Mouse (Mus musculus) ES-E14 (cell line): ENCODE measurements at regions not wholly inside any gene's neighbourhood (a gene's known extent, or its start where the extent isn't known, plus 50 kb on each side); places are given as distances from the start of the nearest gene placed in this dataset.

ENCODE experiments used
- DNase-seq: peaks from one replicate; pipeline ENCODE4 v3.0.0-alpha.2; 2013; ENCODE audit warnings: low read depth, low spot score
- H3K27ac ChIP-seq: 2 replicates; pipeline ENCODE4 v1.5.1; 2012; ENCODE audit warnings: low read depth, mild to moderate bottlenecking, low read length, moderate library complexity, mixed read lengths; ENCODE audit not compliant: poor library complexity, insufficient read depth, severe bottlenecking
- H3K36me3 ChIP-seq: 2 replicates; pipeline ENCODE4 v1.6.1; 2012; ENCODE audit warnings: mild to moderate bottlenecking, low read length, moderate library complexity, mixed read lengths; ENCODE audit not compliant: control insufficient read depth, poor library complexity, insufficient read depth, severe bottlenecking
- H3K4me1 ChIP-seq, 2 experiments: fragments of 150-350 bp in 1 of 2; sonication (generic) in 1 of 2; 2 replicates each; pipeline ENCODE4 v1.6.1; 2012; ENCODE audit warnings: low read length in 2 of 2, mild to moderate bottlenecking in 1 of 2, mixed read lengths in 1 of 2; ENCODE audit not compliant: control insufficient read depth in 2 of 2, insufficient read depth in 2 of 2, poor library complexity in 1 of 2
- H3K4me3 ChIP-seq, 2 experiments: fragments of 150-350 bp in 1 of 2; sonication (generic) in 1 of 2; 2 replicates each; pipeline ENCODE4 v1.5.1; 2012; ENCODE audit warnings: low read length in 2 of 2, low read depth in 1 of 2, mild to moderate bottlenecking in 1 of 2, mixed read lengths in 1 of 2; ENCODE audit not compliant: insufficient read depth in 1 of 2, poor library complexity in 1 of 2, severe bottlenecking in 1 of 2
- H3K9ac ChIP-seq: 2 replicates; pipeline ENCODE4 v1.6.1; 2012; ENCODE audit warnings: low read depth, mild to moderate bottlenecking, low read length, mixed read lengths; ENCODE audit not compliant: poor library complexity, insufficient read depth, severe bottlenecking
- H3K9me3 ChIP-seq: fragments of 150-350 bp; sonication (generic); 2 replicates; pipeline ENCODE4 v1.6.1; 2012; ENCODE audit warnings: low read depth, mild to moderate bottlenecking, low read length; ENCODE audit not compliant: control insufficient read depth, insufficient read depth
- CHD2 ChIP-seq: IDR thresholded peaks from 2 replicates; pipeline ENCODE4 v1.6.1; 2014; ENCODE audit warnings: mild to moderate bottlenecking, low read depth, low read length, inconsistent platforms
- HCFC1 ChIP-seq: IDR thresholded peaks from 2 replicates; pipeline ENCODE4 v1.6.1; 2012; ENCODE audit warnings: low read length, inconsistent platforms, borderline replicate concordance; ENCODE audit not compliant: insufficient read depth
- MAFK ChIP-seq: IDR thresholded peaks from 2 replicates; pipeline ENCODE4 v1.6.1; 2014; ENCODE audit warnings: mild to moderate bottlenecking, low read depth, low read length, inconsistent platforms; ENCODE audit not compliant: insufficient read depth
- ZC3H11A ChIP-seq: IDR thresholded peaks from 2 replicates; pipeline ENCODE4 v1.6.1; 2012; ENCODE audit warnings: low read depth, mild to moderate bottlenecking, inconsistent platforms, low read length, borderline replicate concordance
- ZNF384 ChIP-seq: IDR thresholded peaks from 2 replicates; pipeline ENCODE4 v1.6.1; 2012; ENCODE audit warnings: low read depth, low read length, inconsistent platforms
- in situ Hi-C, 2 experiments: fragments of 600-800 bp; cut with MboI; formaldehyde crosslinking; loops; one replicate each; pipeline ENCODE4 v1.15.1; 2025; ENCODE audit warnings: low sequenced_read_pairs in 2 of 2, inconsistent platforms in 1 of 2; ENCODE audit not compliant: unreplicated experiment in 2 of 2

DNA sequence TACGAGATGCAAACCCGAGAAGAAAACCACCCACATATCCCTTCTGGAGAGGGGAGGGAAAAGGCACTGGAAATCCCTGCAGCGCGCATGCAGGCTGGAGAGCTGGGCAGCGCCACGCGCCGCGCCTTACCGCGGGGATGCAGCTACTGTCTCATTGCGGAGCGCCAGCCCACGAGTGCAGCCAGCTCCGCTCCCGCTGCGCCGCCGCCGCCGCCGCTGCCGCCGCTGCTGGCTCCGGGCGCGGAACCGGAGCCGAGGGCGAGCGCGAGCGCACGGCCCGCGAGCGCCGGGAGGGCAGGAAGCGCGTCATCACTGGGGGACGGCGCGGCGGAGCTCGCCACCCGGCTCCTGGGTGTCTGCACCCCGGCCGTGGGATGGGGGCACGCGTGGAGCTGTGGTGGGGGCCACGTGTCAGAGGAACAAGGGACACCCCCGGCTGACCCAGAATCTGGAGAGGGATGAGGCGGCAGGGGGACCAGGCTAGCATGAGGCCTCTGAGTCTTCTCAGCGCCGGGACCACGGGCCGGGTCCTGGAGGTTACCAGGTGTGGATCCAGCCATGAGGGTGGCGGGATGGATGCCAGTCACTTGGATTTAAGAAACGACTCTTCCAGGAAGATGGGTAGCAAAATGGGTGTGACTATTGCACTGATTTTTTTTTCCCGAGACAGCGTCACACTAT, 74.4 kb upstream of the Tln2 start:
- TF ChIP-seq HCFC1, result peak; percentile 65
- no peak for TF ChIP-seq ZC3H11A
- no peaks in the 10 kb centered on the region for H3K9me3 ChIP-seq
- DNase-seq, result no peak
- H3K9ac ChIP-seq, result peak overlapping the region; percentile 96
- H3K27ac ChIP-seq, result no peak overlapping the region
- in situ Hi-C loops, result no loop called here
- no peaks in the 10 kb centered on the region for H3K36me3 ChIP-seq
- peak overlapping the region; percentile 85 to 92 for H3K4me3 ChIP-seq
- peaks cover 4% of the 10 kb centered on the region in 2 experiments; a peak in 2 of 4 replicates for H3K4me1 ChIP-seq

DNA sequence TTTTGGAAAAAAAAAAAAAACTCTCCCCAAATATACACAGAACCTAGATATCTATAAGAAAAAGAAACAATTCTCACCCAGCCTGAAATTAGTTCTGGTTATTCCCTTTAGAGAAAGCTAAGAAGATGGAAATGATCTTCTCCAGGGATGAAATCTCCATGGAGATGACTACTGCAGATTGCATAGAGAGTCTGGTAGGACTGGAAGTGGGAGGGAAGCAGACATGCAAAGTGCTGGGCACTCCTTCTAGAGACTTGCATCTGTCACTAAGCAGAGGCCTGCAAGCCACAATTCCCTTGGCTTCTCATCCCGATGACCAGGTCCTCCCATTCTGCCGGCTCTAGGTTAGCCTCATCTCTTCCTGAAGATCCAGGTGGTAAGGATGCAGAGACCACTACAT, 87.3 kb upstream of the Tln2 start:
- in situ Hi-C loops, result no loop called here
- H3K9ac ChIP-seq, result no peak overlapping the region
- H3K36me3 ChIP-seq, result no peaks in the 10 kb centered on the region
- peaks cover 0 to 3% of the 10 kb centered on the region in 2 experiments; a peak in 1 of 4 replicates for H3K4me1 ChIP-seq
- H3K4me3 ChIP-seq, result no peak overlapping the region
- TF ChIP-seq HCFC1 (no peak), ZC3H11A (no peak), MAFK (no peak), ZNF384 (no peak), CHD2 (no peak)
- H3K27ac ChIP-seq, result no peak overlapping the region
- 0 out of 2 replicates have a peak, but pooled peaks cover 4% of the 10 kb centered on the region for H3K9me3 ChIP-seq
- DNase-seq, result no peak

DNA sequence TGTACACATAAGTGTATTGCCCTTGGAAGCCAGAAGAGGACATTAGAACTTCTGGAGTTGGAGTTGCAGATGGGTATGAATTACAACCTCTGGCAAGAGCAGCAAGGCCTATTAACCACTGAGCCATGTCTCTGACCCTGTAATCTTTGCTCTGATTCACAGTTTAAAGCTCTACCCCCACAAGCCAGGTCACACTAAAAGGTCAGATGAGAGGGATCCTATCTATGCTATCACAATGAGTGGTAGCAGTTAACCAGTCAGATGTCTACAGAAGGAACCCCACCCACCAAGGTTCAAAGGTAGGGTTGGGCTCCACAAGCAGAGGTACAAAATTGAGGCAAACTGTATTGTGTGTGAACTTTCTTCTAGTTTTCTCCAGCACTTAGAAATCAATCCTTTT, 94.5 kb upstream of the C2cd4b start:
- H3K36me3 ChIP-seq, result no peaks in the 10 kb centered on the region
- DNase-seq, result no peak
- H3K4me1 ChIP-seq, result no peaks in the 10 kb centered on the region
- no peak for TF ChIP-seq CHD2
- no peak overlapping the region for H3K27ac ChIP-seq
- no peak overlapping the region for H3K4me3 ChIP-seq
- no peaks in the 10 kb centered on the region for H3K9me3 ChIP-seq
- in situ Hi-C loops, result no loop called here
- H3K9ac ChIP-seq, result no peak overlapping the region

DNA sequence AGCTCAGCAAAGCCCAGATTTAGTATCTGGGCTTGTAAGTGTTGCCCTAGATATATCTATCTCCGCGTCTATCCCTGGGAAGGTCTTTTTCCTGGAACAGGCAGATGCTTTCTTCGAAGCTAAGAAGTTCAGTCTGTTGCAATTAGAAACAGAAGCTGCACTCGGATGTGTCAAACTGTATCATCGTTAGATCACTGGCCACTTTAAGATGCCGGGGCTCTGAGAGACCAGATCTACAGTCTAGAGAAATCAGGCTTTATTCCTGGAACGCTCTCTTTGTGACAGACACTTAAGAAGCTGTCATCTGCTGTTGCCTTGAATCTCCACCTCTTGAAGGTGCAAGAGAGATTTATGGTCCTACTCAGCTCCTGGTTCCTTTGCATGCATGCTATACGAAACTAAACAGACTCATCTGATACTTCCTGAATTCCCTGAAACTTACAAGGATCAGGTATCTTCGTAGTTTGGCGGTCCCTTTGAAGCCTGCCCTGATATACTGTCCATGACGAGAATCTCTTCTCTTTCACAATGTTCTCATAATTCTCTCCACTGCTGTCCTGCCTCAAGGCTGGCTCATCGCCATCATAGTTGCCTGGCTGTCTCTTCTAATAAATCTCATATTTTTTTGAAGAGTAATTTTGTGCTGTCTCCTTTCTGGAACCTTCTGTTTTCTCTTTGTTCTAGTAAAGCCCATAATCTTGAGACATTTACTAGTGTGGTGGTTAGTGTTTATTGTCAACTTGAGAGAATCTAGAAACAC, 88.8 kb upstream of the C2cd4b start:
- Histone ChIP-seq H3K9me3 (no peaks in the 10 kb centered on the region), H3K4me1 (no peaks in the 10 kb centered on the region), H3K27ac (no peak overlapping the region), H3K36me3 (no peaks in the 10 kb centered on the region), H3K4me3 (no peak overlapping the region), H3K9ac (no peak overlapping the region)
- in situ Hi-C loops, result no loop called here
- no peak for TF ChIP-seq HCFC1
- TF ChIP-seq CHD2, result no peak
- TF ChIP-seq ZNF384, result no peak
- no peak for TF ChIP-seq MAFK
- no peak for TF ChIP-seq ZC3H11A
- no peak for DNase-seq

DNA sequence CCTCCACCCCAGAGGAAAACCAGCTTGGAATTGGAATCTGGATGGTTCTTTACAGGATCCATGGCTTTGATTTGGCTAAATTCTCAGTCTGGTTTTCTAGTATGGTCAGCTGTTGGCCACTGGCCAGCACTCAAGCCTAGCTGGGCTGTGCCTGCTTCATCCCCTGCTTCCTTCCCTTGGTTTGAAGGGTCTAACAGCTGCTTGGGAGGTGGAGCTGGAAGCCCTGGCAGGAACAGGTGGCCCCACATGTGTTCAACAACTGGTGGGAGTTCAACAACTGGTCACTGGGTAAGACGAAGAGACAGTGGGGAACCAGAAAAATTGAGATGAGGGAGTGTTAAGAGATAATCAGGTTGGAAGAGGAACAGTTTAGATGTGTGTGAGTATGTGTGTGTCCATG, 82.3 kb upstream of the C2cd4b start:
- DNase-seq, result no peak
- Histone ChIP-seq H3K9me3 (no peaks in the 10 kb centered on the region), H3K36me3 (no peaks in the 10 kb centered on the region), H3K27ac (no peak overlapping the region), H3K4me3 (no peak overlapping the region), H3K9ac (no peak overlapping the region), H3K4me1 (no peaks in the 10 kb centered on the region)
- in situ Hi-C loops, result no loop called here
- no peak for TF ChIP-seq ZNF384
- TF ChIP-seq CHD2, result no peak
- no peak for TF ChIP-seq HCFC1
- no peak for TF ChIP-seq MAFK
- TF ChIP-seq ZC3H11A, result no peak
